ENCODE assay signal across 14 mouse cellular contexts in the genomic region with DNA sequence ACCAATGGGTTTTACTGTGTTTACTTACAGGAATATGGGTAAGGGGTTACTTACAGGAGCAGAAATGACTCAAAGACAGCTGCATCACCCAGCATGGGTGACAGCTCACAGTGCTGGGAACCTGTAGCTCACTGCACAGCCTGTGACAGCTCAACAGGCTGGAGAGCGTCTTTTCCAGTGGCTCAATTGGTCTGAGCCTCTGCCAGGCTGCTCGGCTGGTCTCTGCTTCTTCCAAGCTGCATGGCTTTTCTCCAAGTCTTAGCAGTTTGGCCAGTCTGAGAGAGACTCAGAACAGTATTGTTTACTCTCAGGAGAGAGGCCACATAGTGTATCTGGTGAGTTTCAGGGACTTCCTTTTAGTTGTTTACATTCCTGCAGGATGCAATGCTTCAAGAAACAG.
DNase-seq lines count a peak whose midpoint lies in the region; ATAC-seq lines count a peak whose summit lies in the region.
"Had no signal": no experiment of that assay in that cellular context is flagged by ENCODE, and none has a peak within 500 bp of the region (broad histone marks: within the 10 kb centered on the region; RNA-seq: fewer than 3 reads in every experiment).

No protein-coding gene starts in this region.

- WGBS in forebrain, embryonic 16.5 days: 36% methylated on average over 2 of the region's 2 CpGs
- 84% methylated on average over 2 of the region's 2 CpGs for WGBS in forebrain, embryonic 10.5 days
- 42% methylated on average over 2 of the region's 2 CpGs for WGBS in hindbrain, embryonic 15.5 days
- 86% methylated on average over 2 of the region's 2 CpGs for WGBS in hindbrain, embryonic 12.5 days

- no peak overlapping the region for H3K4me2 ChIP-seq in forebrain, embryonic 16.5 days (ENCODE audit: low read length)
- H3K4me2 ChIP-seq in hindbrain, embryonic 15.5 days: no peak overlapping the region
- H3K4me2 ChIP-seq in hindbrain, embryonic 12.5 days (replicated peaks): no peak overlapping the region
- H3K4me2 ChIP-seq: neural tube, embryonic 12.5 days had no signal

- 0 out of 2 replicates have a peak, but pooled peaks have one; percentile 43 for ATAC-seq in forebrain, embryonic 16.5 days
- ATAC-seq in hindbrain, embryonic 15.5 days (ENCODE audit: low FRiP score, low read depth): peak; percentile 57; the same call in 1 of the 2 replicates
- ATAC-seq in hindbrain, embryonic 12.5 days (ENCODE audit: low FRiP score): no peak

- DNase-seq in forebrain, embryonic 10.5 days (ENCODE audit: extremely low spot score, low spot score): no peak
- DNase-seq in adipocyte (ENCODE audit: low spot score): peak; percentile 67
- DNase-seq in heart, postnatal 36 days: peak; percentile 23 to 26
- no peak for DNase-seq in adrenal gland, postnatal 25 days
- DNase-seq in kidney, postnatal 25 days: no peak
- DNase-seq: kidney, adult 18-20 months; right cerebral cortex, adult 18-20 months; thymus, postnatal 4 days had no signal

- H3K4me1 ChIP-seq in forebrain, embryonic 16.5 days (replicated peaks; ENCODE audit: control insufficient read depth, insufficient read depth, low read length): peaks cover 2% of the 10 kb centered on the region; the same call in 1 of the 2 replicates
- peaks cover 7% of the 10 kb centered on the region; the same call in 1 of the 2 replicates for H3K4me1 ChIP-seq in forebrain, embryonic 10.5 days
- H3K4me1 ChIP-seq in hindbrain, embryonic 15.5 days (replicated peaks): peaks cover 4% of the 10 kb centered on the region
- peaks cover 3% of the 10 kb centered on the region; the same call in 1 of the 2 replicates for H3K4me1 ChIP-seq in hindbrain, embryonic 12.5 days

- no peaks in the 10 kb centered on the region for H3K36me3 ChIP-seq in forebrain, embryonic 16.5 days (ENCODE audit: control insufficient read depth, insufficient read depth)
- H3K36me3 ChIP-seq in forebrain, embryonic 10.5 days (replicated peaks): no peaks in the 10 kb centered on the region
- peaks cover 10% of the 10 kb centered on the region for H3K36me3 ChIP-seq in hindbrain, embryonic 15.5 days
- 0 out of 2 replicates have a peak, but pooled peaks cover 8% of the 10 kb centered on the region for H3K36me3 ChIP-seq in hindbrain, embryonic 12.5 days

- H3K27ac ChIP-seq in forebrain, embryonic 16.5 days (ENCODE audit: low read length): no peak overlapping the region
- no peak overlapping the region for H3K27ac ChIP-seq in forebrain, embryonic 10.5 days
- H3K27ac ChIP-seq in hindbrain, embryonic 15.5 days (replicated peaks): no peak overlapping the region
- H3K27ac ChIP-seq in hindbrain, embryonic 12.5 days: no peak overlapping the region
- H3K27ac ChIP-seq: liver, embryonic 14.5 days; midbrain, embryonic 10.5 days; neural tube, embryonic 12.5 days had no signal

- intact Hi-C loops in heart, postnatal 36 days (cut with DNase I): no loop called here

- H3K9ac ChIP-seq in forebrain, embryonic 16.5 days (replicated peaks; ENCODE audit: low read depth, low read length): no peak overlapping the region
- H3K9ac ChIP-seq in hindbrain, embryonic 15.5 days: no peak overlapping the region
- H3K9ac ChIP-seq in hindbrain, embryonic 12.5 days: no peak overlapping the region
- H3K9ac ChIP-seq: liver, embryonic 14.5 days; neural tube, embryonic 12.5 days had no signal

- H3K9me3 ChIP-seq in forebrain, embryonic 16.5 days (ENCODE audit: control insufficient read depth, low read length): no peaks in the 10 kb centered on the region
- H3K9me3 ChIP-seq in forebrain, embryonic 10.5 days: no peaks in the 10 kb centered on the region
- H3K9me3 ChIP-seq in hindbrain, embryonic 15.5 days: no peaks in the 10 kb centered on the region
- no peaks in the 10 kb centered on the region for H3K9me3 ChIP-seq in hindbrain, embryonic 12.5 days (replicated peaks)
- H3K9me3 ChIP-seq: midbrain, embryonic 10.5 days; neural tube, embryonic 12.5 days had no signal

- H3K27me3 ChIP-seq in forebrain, embryonic 16.5 days (replicated peaks; ENCODE audit: control insufficient read depth, insufficient read depth, low read length): no peaks in the 10 kb centered on the region
- no peaks in the 10 kb centered on the region for H3K27me3 ChIP-seq in forebrain, embryonic 10.5 days (ENCODE audit: poor library complexity, severe bottlenecking)
- no peaks in the 10 kb centered on the region for H3K27me3 ChIP-seq in hindbrain, embryonic 15.5 days
- no peaks in the 10 kb centered on the region for H3K27me3 ChIP-seq in hindbrain, embryonic 12.5 days
- H3K27me3 ChIP-seq: neural tube, embryonic 12.5 days had no signal

- H3K4me3 ChIP-seq in forebrain, embryonic 16.5 days (replicated peaks; ENCODE audit: low read length): no peak overlapping the region
- H3K4me3 ChIP-seq in forebrain, embryonic 10.5 days: no peak overlapping the region
- no peak overlapping the region for H3K4me3 ChIP-seq in hindbrain, embryonic 15.5 days
- H3K4me3 ChIP-seq in hindbrain, embryonic 12.5 days: no peak overlapping the region
- H3K4me3 ChIP-seq: midbrain, embryonic 10.5 days; neural tube, embryonic 12.5 days had no signal

Comparison
In these comparisons a context has a peak if more than half of its experiments do, and no peak if none do; other contexts are left out.
1. DNase-seq: peak in adipocyte (single experiment) and heart, postnatal 36 days (2 of 2); none in forebrain, embryonic 10.5 days (single experiment), adrenal gland, postnatal 25 days (single experiment) and kidney, postnatal 25 days (0 of 2).